Mouse (Mus musculus) embryo, embryonic 11 days (tissue): ENCODE data around the gene Cnr2.

Source experiments
- DNase-seq: peaks from one replicate; pipeline ENCODE4 v3.0.0-alpha.2; 2015

The Cnr2 gene

GRCm38 (mm10) chr4:135909326-135910066 lies 14.3 kb downstream of the Cnr2 start:
- DNase-seq, result no peak

- DNase-seq, result no peak
Measured at GRCm38 (mm10) chr4:135911531-135911930, 16.3 kb downstream of the Cnr2 start.

GRCm38 (mm10) chr4:135912164-135912563 lies 17.0 kb downstream of the Cnr2 start:
- DNase-seq, result no peak

DNA sequence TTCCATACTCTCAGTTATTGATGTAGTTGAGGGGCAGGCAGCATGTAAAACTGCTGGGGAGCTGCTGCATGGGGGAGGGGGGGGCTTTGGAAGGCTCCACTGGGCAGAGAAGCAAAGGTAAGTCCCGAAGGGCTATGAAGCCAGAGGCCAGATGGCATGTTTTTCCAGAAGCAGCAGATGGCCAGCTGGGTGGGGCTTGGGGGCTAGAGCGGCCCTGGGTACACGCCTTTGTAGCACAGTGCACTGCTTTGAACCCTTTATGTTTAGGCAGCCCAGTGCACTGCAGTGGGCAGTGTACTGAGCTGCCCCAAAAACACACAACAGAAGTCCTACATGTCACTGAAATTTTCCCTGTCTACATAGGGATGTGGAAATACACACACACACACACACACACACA lies 17.6 kb downstream of the Cnr2 start:
- peak; percentile 51 for DNase-seq

GRCm38 (mm10) chr4:135913433-135913832 lies 18.2 kb downstream of the Cnr2 start:
- no peak for DNase-seq

DNA sequence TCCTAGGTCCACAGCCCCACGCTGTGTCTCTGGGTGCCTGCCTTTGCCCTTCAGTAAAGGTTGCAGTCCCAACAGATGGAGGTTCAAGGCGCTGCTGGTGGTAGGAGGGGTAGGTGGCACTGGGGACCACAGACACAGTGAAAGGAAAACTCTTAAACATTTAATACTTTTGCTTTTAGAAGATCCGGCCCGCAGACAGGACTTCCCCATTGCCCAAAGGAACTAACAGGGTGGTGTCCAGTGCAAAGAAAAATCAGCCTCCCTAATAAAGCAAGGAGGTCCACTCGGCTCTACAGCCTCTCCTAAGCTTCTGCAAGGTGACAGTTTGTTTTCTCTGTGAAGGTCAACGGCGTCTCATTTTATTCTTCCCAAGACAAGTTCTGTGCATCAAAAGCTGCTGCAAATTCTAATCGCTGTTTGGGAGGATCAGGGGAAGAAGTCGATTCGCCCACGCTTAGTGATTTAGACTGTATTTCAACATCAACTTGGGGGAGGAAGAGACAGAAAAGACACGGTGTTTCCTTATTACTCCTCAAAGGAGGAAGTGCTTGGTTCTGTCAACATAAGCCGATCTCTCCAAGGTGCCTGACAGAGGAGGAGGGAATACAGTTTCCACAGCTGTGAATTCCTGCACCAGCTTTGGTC lies 23.6 kb downstream of the Cnr2 start:
- DNase-seq, result no peak

DNA sequence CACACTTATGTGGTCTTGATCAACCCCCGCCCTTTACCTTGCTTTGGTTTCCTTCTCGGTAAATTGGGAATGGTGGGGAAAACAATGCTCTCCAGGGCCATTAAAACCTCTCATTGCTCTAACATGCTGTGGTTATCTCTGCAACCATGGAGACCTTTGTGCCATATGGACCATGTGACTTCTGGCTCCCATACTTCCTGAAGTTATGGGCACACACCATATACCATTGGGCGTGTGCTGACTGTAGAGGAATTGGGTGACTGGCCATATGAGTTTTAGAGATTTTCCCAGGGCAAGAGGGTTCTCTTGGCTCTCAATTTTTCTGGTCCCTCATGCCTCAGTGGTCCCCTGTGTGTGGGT lies 24.1 kb downstream of the Cnr2 start:
- DNase-seq, result no peak

- peak; percentile 98 for DNase-seq
Measured at GRCm38 (mm10) chr4:135920304-135921241, 25.4 kb downstream of the Cnr2 start, which contains the start of gene Fuca1. TSS of gene Fuca1 (plus strand) at chr4:135920735.

DNA sequence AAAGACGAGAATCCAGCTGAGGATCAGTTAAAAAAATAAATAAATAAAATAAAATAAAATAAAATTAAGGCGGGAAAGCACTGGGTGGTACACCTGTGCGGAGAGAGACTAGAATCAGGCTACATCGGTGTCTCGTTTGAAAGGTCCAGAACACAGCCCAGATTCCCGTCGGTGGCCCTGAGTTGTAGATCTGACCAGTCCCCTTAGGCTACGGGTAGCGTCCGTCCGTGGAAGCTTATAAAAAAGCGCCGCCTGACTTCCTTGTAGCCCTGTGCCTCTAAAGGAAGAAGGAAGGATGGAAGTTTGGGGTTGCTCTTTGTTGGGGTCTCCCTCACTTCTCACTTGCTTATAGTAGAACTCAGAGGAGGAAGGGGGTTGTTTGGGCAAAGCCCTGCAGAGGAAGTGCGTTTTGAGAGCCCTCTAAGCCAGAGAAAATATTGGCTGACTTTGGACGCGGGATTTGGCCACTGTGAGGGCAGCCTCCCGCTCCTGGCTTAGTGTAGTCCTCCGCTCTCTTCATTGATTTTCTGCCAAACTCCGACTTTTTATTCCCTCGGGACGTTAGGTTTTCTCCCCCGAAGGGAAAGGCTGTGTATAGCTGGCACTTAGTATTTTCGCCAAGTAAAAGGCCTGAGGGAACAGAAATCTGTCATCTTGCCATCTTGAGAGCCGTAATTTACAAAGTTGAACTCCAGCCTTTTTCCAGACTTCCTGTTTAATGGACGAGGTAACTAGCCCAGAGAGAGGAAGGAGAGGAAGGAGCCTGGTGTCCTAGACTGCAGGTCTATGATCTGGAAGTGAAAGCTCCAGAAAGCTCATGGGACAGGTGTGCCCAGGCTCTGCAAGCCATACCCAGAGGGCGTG lies 26.3 kb downstream of the Cnr2 start:
- peak; percentile 46 for DNase-seq

DNA sequence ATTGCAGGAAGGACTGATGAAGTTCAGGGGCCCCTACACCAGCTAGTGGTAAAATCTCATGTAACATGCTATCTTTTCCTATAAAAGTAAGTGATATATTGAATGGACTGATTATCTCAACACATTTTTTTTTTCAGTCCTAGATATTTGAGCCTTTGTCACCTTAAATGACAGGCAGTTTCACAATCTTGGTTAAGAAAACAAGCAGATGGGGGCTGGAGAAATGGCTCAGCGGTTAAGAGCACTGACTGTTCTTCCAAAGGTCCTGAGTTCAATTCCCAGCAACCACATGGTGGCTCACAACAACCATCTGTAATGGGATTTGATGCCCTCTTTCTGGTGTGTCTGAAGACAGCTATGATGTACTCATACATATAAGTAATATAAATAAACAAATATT lies 27.0 kb downstream of the Cnr2 start:
- no peak for DNase-seq

- DNase-seq, result no peak
Measured at GRCm38 (mm10) chr4:135924418-135924817, 29.2 kb downstream of the Cnr2 start.

GRCm38 (mm10) chr4:135925341-135925740 lies 30.1 kb downstream of the Cnr2 start:
- no peak for DNase-seq

GRCm38 (mm10) chr4:135926195-135926808 lies 31.1 kb downstream of the Cnr2 start:
- DNase-seq, result no peak

DNA sequence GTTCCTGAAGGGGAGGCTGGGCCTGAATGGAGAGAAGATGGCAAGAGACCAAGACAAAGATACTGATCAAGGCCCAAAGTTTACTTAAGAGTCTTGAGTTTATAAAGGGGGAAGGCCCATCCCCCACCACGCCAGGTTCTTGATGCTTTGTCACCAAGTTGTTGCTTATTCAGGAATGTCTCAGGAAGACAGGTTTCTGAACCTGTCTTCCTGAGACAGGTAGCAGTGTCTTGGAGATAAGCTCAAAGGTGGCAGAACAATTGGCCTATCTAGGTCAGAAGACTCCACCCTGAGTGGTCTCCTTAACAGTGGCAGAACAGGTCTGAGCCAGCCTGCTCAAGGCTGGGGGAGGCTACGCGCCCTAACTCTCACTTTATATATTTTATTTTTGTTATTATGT lies 31.7 kb downstream of the Cnr2 start:
- no peak for DNase-seq

GRCm38 (mm10) chr4:135928376-135928775 lies 33.2 kb downstream of the Cnr2 start:
- DNase-seq, result no peak

DNA sequence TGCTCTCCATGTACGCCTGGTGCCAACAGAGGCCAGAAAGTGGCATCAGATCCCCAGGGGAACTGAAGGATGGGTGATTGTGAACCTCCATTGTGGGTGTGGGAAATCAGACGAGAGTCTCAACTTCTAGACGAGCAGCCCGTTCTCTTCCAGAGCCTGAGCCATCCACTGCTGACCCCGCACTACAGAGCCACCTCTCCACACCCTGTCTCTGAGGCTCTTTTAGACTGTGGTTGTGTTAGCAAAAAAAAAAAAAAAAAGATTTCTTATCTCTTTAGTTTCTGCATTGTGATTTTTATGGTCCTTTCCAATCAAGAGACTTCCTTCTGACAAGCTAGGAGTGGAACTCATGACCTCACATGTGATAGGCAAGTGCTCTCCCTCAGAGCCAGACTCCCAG lies 34.2 kb downstream of the Cnr2 start:
- no peak for DNase-seq

- DNase-seq, result no peak
Measured at GRCm38 (mm10) chr4:135929828-135930227, 34.6 kb downstream of the Cnr2 start.

GRCm38 (mm10) chr4:135930239-135930638 lies 35.0 kb downstream of the Cnr2 start:
- DNase-seq, result no peak

- DNase-seq, result peak; percentile 48
Measured at GRCm38 (mm10) chr4:135931832-135932231, 36.6 kb downstream of the Cnr2 start.

DNA sequence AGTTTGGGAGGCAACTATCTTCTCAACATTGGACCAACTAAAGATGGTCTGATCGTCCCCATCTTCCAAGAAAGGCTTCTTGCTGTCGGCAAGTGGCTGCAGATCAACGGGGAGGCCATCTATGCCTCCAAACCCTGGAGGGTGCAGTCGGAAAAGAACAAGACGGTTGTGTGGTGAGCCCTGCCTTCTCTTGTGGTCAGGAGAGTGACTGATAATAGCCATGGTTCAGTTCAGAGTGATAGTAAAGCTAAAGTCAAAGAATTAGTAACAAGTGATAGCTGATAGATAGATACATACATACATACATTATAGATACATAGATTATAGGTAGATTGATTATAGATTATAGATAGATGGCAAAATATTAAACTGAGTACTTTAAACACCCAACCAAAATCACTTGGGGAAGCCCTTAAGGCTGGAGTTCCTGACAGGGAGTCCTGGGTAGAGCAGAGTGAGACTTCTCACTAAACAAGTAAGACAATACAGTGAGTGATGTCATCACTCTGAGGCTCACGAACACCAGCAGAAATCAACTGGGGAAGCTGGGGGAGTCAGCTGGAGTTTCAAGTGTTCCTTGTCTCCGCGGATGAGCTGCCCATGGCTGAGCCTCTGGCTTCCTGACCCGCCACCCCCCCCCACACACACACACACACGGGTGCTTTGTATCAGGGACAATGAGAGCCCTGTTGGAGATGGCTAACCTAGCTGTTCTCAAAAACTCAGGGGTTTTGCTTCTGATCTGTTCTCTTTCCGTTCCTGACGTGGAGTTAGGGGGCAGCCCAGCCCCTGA lies 39.7 kb downstream of the Cnr2 start:
- peak; percentile 21 for DNase-seq

GRCm38 (mm10) chr4:135935502-135935901 lies 40.3 kb downstream of the Cnr2 start:
- no peak for DNase-seq
